Mouse (Mus musculus) left cerebral cortex, postnatal 36 days (tissue): ENCODE data around the gene Zxdc. TPM values are rescaled to one million over a fixed set of nuclear protein-coding genes. Genes with fewer than 3 reads are reported as not detected.

Experiments
- DNase-seq, 2 experiments: peaks; one replicate each; pipeline ENCODE4 v3.0.0; 2021 to 2022; ENCODE audit warnings: low spot score in 2 of 2, mixed read lengths in 1 of 2
- intact Hi-C: fragments of 180-260 bp; cut with DNase I; formaldehyde crosslinking; loops from one replicate; pipeline ENCODE4 v1.15.1; 2025
- total RNA-seq, 2 experiments: library from RNA; stranded (reverse); gene quantifications; 2 replicates each; pipeline ENCODE4 v1.2.3; 2021

Zxdc gene
- total RNA-seq, 2 experiments from 2014 or later: 30.1 to 30.2 TPM

DNA sequence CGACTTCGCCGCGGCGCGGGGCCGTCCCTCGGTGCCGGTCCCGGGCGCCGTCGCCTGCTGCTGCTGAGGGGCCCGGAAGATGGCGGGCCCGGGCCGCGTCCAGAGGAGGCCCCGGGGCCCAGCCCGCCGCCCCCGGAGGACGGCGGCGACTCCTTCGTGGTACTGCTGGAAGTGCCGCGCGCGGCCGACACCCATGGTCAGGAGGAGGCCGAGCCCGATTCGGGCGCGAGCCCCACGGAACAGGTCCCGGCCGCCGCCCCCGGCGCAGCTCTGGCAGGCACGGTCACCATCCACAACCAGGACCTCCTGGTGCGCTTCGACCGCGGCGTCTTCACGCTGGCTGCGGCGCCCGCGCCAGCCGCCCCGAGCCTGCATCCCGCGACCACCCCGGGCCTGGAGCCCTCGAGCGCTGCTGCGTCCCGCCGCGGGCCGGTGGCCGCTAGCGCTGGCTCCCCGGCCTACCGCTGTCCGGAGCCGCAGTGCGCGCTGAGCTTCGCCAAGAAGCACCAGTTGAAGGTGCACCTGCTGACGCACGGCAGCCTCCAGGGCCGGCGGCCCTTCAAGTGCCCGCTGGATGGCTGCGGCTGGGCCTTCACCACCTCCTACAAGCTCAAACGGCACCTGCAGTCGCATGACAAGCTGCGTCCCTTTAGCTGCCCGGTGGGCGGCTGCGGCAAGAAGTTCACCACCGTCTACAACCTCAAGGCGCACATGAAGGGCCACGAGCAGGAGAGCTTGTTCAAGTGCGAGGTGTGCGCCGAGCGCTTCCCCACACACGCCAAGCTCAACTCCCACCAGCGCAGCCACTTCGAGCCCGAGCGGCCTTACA is 647 bp downstream of the Zxdc start:
- DNase-seq: peak; percentile 49 to 55
- intact Hi-C loops: loop anchor here (2.0 kb wide), 1 partner anchor 53 kb away; no protein-coding TSS in a partner anchor

DNA sequence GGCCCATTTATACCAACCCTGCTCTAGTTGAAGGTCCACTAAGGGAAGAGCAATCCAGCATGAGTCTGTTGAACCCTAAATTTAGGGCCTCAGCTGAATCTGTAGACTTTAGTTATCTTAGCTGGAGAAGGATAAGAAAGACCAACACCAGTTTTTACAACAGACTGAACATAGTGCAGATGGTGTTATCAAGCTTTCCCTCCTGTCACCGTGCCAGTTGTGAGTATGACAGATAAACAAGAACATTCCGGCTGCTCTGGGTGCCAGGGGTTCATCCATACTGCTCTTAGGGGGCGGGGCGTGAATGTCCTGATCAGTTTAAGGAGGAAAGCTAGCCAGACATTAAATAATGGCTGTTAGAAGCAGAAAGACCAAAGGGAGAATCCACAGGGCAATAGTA is 5.4 kb downstream of the Zxdc start:
- DNase-seq: no peak
- intact Hi-C loops: no loop called here

DNA sequence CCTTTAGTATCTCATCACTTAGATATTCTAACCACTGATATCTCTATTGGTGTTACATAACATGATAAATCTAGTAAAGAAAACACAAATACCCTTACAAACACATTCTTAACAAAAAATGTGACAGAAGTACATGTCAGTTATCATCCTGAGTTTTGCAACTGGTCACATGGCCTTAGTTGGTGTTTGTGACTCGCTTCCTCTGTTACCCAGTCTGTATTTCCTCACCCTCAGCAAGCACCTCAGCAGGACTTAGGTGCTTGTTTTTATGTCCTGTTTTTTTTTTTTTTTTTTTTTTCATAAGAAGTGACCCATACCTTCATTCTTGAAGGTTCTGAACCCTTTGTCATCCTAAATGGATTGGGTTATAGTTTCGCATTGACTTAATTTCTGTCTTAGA is 8.4 kb downstream of the Zxdc start:
- intact Hi-C loops: no loop called here

DNA sequence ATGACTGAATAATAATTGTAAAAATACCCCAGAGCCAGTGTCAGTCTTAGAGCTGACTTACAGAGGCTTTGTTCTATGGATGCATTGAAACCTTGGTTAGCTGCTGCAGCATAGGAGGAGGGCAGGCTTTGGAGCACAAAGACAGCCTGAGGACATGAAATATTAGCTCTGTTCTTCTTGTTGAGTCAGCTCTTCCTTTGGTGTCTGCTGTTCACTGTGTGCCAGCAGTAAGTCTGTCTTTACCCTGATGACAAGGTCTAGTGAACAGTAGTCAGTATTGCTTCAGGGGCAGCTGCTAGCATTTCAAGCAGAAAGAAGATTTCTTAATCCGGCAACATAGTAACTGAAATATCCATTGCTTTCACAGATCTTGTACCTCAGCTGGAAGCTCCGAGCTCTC is 12.2 kb downstream of the Zxdc start:
- intact Hi-C loops: no loop called here
- no peak for DNase-seq

More for the DNA sequence above, 8.4 kb downstream of the Zxdc start:
- DNase-seq: no peak

DNA sequence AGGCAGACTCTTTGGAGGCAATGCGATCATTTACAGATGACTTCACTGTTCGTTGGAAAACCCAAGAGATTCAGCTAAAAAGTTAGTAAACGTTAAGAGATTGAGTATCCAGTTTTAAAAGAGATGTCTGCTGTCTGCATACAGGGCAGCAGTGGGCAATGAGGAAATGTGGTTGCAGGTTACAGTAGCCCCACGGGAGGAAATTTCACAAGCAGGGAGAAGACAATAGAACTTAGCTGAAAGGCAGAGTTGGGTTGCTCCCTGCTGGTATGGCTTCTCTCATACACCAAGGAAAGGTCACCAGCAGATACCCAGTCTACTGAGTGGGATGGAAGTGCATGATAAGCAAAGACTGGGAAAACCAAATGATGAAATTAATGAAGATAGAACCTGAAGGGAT is 21.3 kb downstream of the Zxdc start:
- no peak for DNase-seq

DNA sequence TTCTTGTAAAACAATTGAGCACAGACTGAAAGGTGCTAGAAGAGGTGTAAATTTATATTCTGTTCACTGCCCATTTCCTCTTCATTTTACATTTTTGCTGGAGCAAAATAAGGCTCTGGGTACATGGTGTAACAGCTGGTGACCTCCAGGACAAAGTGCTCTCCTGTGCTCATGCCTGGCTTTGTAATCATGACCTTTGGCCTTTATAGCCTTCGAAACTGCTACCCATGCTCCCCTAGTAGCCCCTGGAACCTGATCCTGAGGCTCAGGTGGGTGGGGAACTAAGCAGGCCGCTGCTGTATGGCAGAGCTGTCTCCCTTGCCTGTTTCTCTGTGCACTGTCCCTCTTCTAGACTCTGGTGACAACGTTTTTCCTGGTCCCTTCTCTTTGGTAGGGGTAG is 24.7 kb downstream of the Zxdc start:
- DNase-seq: no peak
- intact Hi-C loops: no loop called here

More for the DNA sequence above, 21.3 kb downstream of the Zxdc start:
- intact Hi-C loops: no loop called here

DNA sequence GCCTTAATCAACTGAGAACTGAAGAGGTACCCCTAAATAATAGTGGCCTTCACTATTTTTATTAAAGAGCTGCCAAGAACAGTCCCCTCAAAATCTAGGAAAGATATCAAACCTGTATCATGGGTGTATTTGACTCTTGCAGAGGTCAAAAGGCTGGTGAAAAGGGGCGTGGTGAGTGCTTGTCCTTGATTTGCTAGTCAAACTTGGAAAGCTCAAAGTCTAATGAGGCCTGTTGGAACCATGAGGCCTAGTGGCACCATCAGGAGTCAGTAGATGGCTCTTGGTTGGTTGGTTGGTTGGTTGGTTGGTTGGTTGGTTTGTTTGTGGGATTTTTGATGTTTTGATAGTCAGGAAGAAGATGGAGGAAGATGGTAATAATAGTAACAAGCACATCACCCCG is 26.5 kb downstream of the Zxdc start:
- intact Hi-C loops: no loop called here
- DNase-seq: no peak

DNA sequence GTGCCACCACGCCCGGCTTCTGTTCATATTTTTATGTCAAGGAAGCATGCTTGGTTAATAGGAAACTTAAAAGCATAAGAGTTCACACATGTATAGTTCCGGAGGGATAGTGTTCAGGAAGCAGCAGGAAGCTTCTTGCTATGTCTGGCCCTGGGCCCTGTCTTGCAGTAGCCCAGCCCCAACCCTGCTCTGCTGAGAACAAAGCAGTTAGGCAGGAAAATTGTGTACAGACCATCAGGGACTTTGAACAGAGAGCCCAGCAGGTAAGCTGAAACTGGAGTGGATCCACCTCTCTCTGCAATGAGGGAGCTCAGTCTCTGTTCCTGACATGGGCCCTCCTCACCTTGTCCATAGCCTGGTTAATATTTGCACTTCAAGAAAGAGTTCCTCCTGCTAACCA is 28.0 kb downstream of the Zxdc start:
- intact Hi-C loops: no loop called here

DNA sequence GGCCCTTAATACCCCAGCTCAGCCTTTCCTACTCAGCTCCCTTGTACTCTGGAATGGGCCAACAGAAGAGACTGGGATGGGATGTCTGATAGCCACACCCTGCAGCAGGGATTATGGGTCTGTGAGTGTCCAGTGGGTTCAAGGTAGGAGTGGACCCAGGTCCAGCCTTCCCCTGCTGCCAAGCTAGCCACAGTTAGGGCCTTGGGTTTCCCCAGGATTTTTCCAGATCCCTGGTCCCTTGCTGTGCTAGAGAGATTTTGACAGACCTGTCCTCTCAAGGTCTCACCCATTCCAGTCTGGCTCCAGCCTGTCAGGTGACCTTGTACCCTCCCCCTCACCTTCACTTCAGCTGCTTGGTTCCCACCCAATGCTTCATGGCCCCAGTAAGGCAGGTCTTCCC is 39.3 kb downstream of the Zxdc start:
- no peak for DNase-seq
- intact Hi-C loops: no loop called here

More for the DNA sequence above, 28.0 kb downstream of the Zxdc start:
- DNase-seq: no peak

DNA sequence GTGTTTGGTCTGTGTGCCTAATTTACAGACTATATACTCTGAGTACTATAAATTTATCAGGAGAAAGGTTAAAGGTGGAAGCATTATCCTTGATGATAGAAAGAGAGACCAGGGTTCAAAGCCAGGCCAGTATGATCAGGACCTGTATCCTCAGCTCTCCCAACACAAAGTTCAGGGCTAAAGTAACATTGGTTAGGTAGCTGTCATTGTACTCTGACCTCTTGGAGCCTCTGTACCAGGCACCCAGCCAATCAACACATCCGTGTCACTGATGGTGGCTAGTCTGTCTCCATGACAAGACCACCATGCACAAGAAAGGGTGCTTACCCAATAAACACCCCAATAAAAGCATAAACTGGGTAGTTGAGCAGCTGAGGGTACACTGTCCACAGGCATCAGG is 41.7 kb downstream of the Zxdc start:
- DNase-seq: no peak
- intact Hi-C loops: no loop called here

DNA sequence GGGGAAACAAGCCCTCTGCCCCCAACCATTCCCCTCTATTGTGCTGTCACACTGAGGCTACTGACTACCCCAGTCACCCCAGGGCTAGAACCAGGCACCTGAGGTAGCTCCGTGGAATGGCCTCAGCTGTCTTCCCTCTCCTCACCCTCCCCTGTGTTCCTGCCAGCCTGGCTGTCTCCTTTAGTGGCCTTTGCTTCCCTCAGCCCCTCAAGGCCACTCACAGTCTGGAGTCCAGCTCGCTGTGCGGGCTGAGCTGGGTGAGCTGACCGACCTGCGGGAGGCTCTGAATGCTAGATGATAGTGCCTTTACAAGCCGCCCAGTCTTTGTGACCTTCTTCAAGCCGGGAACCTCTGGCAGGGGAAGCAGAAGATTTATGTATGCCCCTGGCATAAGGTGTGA is 42.6 kb downstream of the Zxdc start:
- intact Hi-C loops: no loop called here
- no peak for DNase-seq

DNA sequence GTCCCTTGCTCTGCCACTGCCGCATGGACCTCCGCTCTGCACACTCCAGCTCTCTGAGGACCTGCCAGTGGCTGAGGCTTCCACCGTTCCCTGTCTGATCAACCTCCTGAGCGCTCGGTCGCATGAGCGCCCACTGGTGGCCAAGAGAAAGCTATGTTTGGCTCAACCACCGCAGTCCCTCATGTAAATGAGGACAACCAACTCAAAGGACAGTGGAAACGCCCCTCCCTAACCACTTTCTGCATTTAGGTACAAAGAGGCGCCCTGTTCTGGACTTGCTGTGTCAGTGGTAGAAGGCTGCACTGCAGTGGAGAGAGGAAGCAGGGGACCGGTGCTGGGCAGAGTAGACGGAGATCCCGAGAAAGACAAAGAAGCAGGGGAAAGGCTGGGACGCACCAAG is 53.3 kb downstream of the Zxdc start:
- DNase-seq: peak; percentile 75 to 77
- intact Hi-C loops: loop anchor here (2.0 to 10.0 kb wide), 2 partner anchors 52 to 748 kb away; no protein-coding TSS in a partner anchor

DNA sequence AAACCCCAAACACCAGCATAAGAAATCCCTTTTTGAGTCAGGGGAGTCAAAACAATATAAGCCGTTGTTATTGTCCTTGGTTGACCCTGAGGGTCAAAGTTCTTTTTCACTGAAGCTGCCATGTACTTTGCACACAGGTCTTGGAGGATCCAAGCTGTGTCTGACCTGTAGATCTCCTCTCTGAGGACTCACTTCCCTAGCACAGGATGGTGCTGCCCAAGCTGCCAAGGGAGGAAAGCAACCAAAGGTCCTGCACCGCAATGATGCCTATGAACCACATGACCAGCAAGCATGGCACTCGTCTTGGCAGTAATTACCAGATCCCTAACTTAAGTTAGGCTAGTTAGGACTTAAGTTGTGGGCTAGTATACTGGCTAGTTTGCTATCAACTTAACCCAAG is 56.1 kb downstream of the Zxdc start:
- intact Hi-C loops: loop anchor here (10.0 kb wide), 1 partner anchor 751 kb away; no protein-coding TSS in a partner anchor
- DNase-seq: no peak

DNA sequence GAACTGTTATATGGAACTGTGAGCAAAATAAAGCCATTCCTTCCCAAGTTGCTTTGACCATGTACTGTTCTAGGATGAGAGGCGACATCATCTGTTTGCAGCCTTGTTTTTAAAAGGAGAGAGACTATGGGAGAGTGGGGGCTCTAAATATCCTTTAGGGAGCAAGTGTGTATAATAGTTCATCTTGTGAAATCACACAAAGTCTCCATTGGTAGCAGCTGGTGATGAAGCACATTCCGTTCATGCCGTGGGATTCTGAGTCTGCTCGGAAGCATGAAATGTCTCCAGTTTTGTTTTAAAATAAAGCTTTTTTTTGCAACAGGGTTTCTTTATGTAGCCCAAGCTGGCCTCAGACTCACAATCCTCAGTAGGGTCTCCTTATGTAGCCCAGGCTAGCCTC is 56.7 kb downstream of the Zxdc start:
- no peak for DNase-seq
- intact Hi-C loops: loop anchor here (10.0 kb wide), 1 partner anchor 751 kb away; no protein-coding TSS in a partner anchor

DNA sequence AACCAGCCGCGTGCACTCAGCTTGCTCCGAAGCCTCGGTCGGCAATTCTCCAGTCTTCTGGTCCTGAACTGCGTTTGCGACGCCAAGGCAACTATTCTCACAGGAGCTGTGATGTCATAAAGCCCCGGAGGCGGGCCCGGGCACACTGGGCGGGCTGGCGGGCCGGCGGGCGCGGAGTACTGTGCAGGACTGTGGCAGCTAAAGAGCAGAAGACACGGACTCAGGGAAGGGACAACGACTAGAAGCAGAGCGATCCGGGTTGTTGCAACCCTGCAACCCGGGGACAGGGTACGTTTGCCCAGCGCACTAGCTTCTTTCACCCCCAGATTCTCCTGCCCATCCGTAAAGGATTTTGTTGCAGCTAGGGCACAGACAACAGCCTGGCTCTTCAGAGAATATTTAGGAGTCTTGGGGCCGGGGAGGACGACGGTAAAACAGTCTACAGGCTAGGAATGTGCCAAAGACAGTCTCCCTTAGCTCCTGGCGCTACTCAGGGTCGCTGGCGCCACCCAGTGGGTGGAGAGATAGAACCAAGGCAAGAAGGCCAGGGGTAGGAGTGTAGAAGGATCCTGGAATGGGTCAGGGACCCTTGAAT is 59.2 kb downstream of the Zxdc start, which contains the start of gene Cfap100:
Cfap100 (minus strand) TSS at position 418 of the 595 bp plus-strand sequence.
- intact Hi-C loops: loop anchor here (10.0 kb wide), 1 partner anchor 754 kb away; no protein-coding TSS in a partner anchor
- DNase-seq: peak; percentile 71 to 73

DNA sequence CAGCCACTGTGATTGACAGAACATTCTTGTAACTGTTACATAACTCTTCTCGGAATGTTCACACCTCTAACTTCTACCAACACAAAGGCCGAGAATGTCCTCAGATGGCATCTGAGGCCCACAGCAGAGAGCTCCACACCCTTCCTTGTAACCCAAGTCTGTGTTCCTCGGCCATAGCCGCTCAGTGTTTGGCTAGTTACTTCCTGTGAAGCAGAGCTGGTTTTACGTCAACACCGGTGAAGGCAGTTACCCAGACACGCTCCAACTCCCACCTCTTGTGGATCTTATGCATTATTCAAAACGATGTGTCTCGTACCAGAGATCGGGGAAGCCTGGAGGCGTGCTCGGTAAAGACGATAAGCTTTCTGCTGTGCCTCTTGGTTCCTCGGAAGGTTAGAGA is 60.6 kb downstream of the Zxdc start:
- intact Hi-C loops: loop anchor here (5.0 to 10.0 kb wide), 2 partner anchors 102 to 755 kb away; no protein-coding TSS in a partner anchor
- DNase-seq: peak; percentile 54 to 70

DNA sequence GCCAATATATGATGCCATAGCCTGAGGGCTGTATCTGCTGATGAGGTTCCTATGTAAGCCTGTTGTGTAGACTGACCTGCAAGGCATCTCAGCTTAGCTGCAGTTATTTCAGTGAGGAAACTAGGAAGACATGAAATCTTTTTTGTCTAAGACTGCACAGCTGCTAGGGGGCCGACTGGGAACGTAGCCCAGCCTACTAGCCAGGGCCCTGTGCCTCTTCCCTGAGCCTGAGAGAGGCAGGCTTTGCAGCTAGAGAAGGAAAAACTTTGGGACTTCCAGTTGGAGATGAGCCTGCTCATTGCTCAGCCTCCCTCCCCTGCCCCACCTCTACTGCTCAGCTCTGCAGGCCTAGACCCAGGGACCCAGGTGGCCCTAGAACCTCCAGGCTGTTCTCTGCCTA is 62.2 kb downstream of the Zxdc start:
- DNase-seq: peak; percentile 63 to 76
- intact Hi-C loops: loop anchor here (5.0 kb wide), 1 partner anchor 101 kb away; no protein-coding TSS in a partner anchor

DNA sequence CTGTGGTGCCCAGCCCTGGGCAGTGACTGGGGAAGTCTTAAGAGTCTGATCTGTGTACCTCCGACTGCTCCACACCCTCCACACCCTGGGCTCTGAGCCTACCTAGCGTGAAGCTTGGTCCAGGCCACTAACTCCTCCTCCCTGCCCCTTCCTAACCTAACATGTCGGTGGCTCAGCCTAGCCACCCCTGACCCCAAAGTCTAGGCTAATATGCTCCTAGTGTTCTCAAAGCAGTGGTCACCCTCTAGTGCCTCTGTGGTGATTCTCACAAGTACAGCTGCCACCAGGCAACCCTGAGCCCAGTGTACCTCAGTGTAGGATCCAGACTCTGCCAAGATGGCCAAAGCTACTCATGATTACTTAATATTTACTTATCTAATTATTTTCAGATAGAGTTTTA is 65.4 kb downstream of the Zxdc start:
- intact Hi-C loops: loop anchor here (5.0 kb wide), 2 partner anchors 98 to 143 kb away; no protein-coding TSS in a partner anchor

DNA sequence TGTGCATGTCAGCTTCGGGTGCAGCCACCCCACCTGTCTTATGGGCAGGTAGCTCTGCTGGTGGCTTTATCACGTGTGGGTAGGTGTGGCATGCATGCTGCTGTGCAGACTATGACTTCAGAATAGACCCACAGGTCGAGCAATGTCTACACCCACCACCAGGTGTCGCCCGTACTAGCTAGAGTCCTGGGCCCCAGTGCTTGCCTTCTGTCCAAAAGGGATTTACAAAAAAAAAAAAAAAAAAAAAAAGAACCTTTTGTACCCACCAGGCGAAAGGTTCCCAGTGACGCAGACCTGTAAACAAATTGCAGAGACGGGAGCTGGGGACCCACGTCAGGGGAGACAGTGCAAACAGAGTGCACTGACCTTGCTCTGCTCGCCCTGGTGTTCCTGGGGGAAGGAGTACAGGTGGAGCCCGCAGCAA is 65.9 kb downstream of the Zxdc start:
- intact Hi-C loops: loop anchor here (5.0 kb wide), 1 partner anchor 142 kb away; no protein-coding TSS in a partner anchor
- DNase-seq: peak; percentile 68 to 80

More for the DNA sequence above, 65.4 kb downstream of the Zxdc start:
- no peak for DNase-seq

DNA sequence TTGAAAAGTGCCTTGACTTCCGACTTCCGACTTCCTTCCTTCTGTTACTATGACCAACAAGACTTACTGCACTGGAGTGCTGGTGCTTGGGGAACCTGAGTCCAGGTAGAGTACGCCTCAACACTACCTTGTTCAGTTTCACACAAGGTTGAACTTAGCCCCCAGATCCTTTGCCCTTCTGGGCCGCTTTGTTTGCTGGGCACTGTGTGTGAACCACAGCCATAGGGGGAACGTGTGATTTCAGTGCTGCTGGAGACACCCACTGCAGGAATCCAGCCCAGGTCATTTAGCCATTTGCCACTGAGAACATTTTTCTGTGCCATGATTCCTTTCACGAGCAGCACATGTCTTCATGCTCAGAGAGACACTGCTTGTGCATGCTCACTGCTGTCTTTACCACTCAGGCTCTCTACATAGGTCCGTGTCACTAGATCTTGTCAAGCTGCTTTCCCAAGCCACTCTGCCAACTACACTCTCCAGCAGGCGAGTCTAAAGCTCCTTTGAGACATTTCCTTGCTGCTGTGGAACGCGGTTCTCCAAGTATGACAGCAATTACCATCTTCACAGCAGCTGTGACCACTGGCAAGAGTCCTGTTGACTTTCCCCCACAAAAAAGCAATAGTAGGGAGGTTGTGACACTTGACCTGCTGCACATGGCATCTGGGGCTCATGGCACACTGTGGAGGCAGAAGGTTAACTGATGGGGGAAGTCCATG is 67.1 kb downstream of the Zxdc start:
- no peak for DNase-seq
- intact Hi-C loops: loop anchor here (5.0 kb wide), 1 partner anchor 141 kb away; no protein-coding TSS in a partner anchor
